Mouse (Mus musculus) olfactory bulb, adult 2 months (tissue): ENCODE results near the gene Sh3pxd2a. TPM values are rescaled to one million over a fixed set of nuclear protein-coding genes. Genes with fewer than 3 reads are reported as not detected.

Experiments
- H3K27ac ChIP-seq: fragments of 200-500 bp; 2 replicates; pipeline ENCODE4 v1.5.1; 2012; ENCODE audit warnings: low read depth, low read length; ENCODE audit not compliant: insufficient read depth
- H3K4me1 ChIP-seq: fragments of 200-500 bp; 2 replicates; pipeline ENCODE4 v1.6.1; 2012; ENCODE audit warnings: low read length; ENCODE audit not compliant: control insufficient read depth, insufficient read depth
- H3K4me3 ChIP-seq: fragments of 200-500 bp; 2 replicates; pipeline ENCODE4 v1.5.1; 2012; ENCODE audit warnings: mild to moderate bottlenecking, low read depth, low read length, moderate library complexity; ENCODE audit not compliant: insufficient read depth
- CTCF ChIP-seq: fragments of 200-500 bp; IDR thresholded peaks from 2 replicates; pipeline ENCODE4 v1.5.1; 2012; ENCODE audit warnings: low read depth, mild to moderate bottlenecking, low read length, moderate library complexity; ENCODE audit not compliant: insufficient read depth
- POLR2A ChIP-seq: fragments of 200-500 bp; IDR thresholded peaks from 2 replicates; pipeline ENCODE4 v1.6.1; 2012; ENCODE audit warnings: mild to moderate bottlenecking, low read depth, low read length, moderate library complexity; ENCODE audit not compliant: insufficient read depth
- WGBS: fragments of 180-500 bp; shearing (Covaris S2); methylation state at CpG from one replicate; pipeline ENCODE4 v1.1.7; 2018; 5-methylcytosine and 5-hydroxymethylcytosine counted together
- polyA plus RNA-seq: library from polyadenylated mRNA; stranded (reverse); fragments of >200 nt; gene quantifications from 2 replicates; pipeline ENCODE4 v1.2.4, GENCODE M21; 2012; ENCODE audit warnings: low replicate concordance; ENCODE audit not compliant: missing spikeins, insufficient read depth, insufficient read length

Sh3pxd2a gene
- polyA plus RNA-seq, 1 experiment, result not detected

DNA sequence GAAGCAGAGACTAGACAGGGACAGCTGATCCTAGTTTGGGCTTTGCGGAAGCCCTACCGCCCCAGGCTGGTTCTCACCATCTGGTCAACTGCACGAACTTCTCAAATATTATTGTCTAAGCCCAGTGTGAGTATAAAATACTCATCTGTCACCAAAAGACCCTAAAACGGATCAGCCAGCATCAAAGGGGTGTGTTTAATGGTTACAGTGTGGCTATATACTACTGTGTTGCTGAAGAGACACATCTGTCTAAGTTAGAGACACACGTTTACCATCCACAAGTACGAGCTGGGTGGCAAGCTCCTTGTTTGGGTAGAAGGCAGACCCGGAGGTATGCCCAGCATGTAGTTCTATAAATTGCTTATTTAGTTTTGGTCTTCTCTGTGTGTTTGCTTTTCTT lies 40.6 kb downstream of the Sh3pxd2a start:
- TF ChIP-seq CTCF (no peak), POLR2A (no peak)
- peaks cover 2% of the 10 kb centered on the region; the same call in 1 of the 2 replicates for H3K4me1 ChIP-seq
- 97% methylated on average over 7 of the region's 7 CpGs for WGBS
- H3K4me3 ChIP-seq, result no peak overlapping the region
- H3K27ac ChIP-seq, result no peak overlapping the region

DNA sequence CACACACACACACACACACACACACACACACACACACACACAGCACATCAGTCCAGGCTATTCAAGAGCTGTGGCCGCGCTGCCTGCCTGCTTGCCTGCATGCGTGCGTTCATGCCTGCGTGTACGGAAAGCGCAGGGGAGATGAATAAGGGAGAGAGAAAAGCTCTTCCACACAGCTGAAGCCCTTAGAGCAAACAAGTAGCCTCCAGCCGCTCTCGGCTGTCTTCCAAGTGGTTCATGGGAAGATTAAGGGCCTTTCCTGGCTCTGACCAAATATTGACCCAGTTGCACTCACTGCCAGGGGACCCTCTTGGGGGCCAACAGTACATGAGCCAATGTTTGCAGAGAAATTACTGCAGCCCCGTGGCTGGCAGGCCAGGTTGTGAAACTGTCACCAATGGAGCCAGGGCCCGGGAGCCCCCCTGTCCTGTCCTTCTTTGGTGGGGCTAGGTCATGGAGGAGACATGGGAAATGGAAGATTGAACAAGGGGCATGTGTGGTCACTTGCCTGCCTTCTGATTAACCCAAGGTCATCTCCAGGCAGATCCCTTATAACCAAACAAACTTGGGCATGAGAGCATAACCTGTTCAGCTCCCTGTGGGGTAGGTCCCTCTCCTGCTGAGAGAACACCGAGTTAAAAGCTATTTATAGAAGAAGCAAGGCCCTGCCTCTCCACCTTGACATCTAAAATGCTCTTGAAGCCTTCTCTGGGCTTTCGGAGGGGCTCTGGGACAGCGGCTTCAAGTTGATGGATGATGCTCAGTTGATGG lies 42.9 kb downstream of the Sh3pxd2a start:
- Histone ChIP-seq H3K4me1 (peaks cover 2% of the 10 kb centered on the region; the same call in 1 of the 2 replicates), H3K27ac (no peak overlapping the region), H3K4me3 (no peak overlapping the region)
- no peak for TF ChIP-seq POLR2A
- TF ChIP-seq CTCF, result no peak
- WGBS, result 64% methylated on average over 14 of the region's 14 CpGs

DNA sequence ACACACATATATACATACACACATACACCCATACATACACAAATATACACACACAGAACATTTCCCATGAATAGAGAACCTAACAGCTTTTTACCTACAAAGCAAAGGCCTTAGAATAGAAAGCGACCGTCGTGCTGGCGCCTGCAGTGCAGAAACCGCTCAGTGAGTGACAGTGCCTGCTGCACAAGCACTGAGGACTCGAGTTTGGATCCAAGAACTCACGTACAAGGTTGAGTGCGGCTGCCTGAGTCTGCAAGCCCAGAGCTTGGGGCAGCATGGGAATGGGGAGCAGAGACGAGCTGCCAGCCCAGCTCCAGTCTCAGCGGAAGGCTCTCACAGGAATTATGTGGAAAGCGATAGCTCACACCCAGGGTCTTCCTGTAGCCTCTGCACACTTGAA lies 43.7 kb downstream of the Sh3pxd2a start:
- Histone ChIP-seq H3K4me1 (peaks cover 2% of the 10 kb centered on the region; the same call in 1 of the 2 replicates), H3K27ac (no peak overlapping the region), H3K4me3 (no peak overlapping the region)
- no peak for TF ChIP-seq CTCF
- TF ChIP-seq POLR2A, result no peak
- 69% methylated on average over 11 of the region's 11 CpGs for WGBS

DNA sequence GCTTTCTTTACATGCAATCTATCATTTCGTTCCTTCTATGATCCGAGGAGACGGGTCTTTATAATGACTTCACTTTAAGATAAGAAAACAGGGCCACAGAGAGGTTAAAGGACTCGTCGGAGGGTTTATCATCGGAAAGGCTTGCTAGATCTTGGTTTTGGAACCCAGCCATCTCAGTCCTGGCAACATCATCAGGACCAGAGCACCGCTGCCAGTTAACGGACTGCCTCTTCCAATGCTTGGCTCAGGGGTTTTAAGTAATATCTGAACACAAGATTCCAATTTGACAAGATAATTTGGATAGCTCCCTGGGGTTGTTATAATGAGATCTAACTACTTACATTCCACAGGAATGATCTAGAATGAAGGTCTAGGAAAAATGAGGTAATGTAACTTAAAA lies 45.0 kb downstream of the Sh3pxd2a start:
- Histone ChIP-seq H3K27ac (no peak overlapping the region), H3K4me3 (no peak overlapping the region), H3K4me1 (peaks cover 4% of the 10 kb centered on the region; the same call in 1 of the 2 replicates)
- TF ChIP-seq CTCF (no peak), POLR2A (no peak)
- WGBS, result 64% methylated on average over 8 of the region's 8 CpGs

DNA sequence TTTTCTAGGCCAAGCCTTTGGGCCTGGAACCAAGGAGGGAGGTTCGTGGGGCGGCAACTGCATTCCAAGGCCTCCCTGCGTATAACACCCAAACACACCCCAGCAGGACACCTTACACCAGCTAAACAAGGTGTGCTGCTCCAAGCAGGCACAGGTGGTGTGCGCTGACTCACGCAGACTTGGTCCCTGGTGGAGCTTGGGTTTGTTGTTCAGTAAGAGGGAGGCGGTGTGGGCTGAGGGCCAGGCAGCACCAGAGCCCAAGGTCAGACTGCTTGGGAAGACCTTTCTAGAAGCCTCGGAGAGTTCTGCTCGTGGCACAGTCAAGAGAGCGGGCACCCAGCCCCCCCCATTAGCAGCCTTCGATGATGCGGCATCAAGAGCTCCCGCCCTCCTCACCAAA lies 48.0 kb downstream of the Sh3pxd2a start:
- 96% methylated on average over 12 of the region's 12 CpGs for WGBS
- peaks cover 4% of the 10 kb centered on the region; the same call in 1 of the 2 replicates for H3K4me1 ChIP-seq
- no peak for TF ChIP-seq POLR2A
- TF ChIP-seq CTCF, result no peak
- no peak overlapping the region for H3K27ac ChIP-seq
- no peak overlapping the region for H3K4me3 ChIP-seq

DNA sequence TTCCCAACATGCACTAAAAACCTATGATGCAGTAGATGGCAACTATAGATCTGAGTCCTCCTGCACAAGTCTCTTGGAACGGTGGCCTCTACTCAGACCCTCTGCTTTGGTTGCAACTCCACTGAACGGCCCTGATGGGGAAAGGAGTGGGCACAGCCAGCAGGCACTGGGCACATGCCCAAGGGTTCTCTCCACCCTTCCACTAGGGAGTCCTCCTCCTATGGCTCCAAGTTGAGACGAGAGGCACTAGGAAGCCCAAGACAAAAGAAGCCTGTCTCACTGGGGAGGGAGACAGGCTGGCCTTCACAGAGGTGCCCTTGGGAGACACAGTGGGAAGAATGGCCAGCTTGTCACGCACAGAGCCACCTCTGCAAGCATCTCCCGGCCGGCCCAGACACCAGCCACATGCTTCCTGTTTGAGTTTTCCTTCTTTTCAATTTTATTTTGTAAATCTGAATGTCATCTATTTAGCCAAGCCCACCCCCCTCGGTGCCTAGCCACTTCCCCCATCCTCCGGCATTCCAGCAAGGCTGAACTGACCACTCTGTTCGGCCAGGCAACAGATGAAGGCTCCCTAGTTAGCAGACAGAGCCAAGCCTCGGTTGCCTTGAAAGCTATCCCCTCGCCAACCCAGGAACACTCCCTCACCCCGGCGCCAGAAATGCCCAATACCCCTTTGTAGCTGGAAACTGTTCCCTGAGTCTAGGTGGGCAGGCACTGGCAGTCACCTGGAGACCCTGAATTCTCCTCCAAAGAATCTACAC lies 49.9 kb downstream of the Sh3pxd2a start:
- no peak overlapping the region for H3K4me3 ChIP-seq
- no peak for TF ChIP-seq CTCF
- no peak for TF ChIP-seq POLR2A
- H3K27ac ChIP-seq, result no peak overlapping the region
- 71% methylated on average over 13 of the region's 13 CpGs for WGBS
- peaks cover 4% of the 10 kb centered on the region; the same call in 1 of the 2 replicates for H3K4me1 ChIP-seq

DNA sequence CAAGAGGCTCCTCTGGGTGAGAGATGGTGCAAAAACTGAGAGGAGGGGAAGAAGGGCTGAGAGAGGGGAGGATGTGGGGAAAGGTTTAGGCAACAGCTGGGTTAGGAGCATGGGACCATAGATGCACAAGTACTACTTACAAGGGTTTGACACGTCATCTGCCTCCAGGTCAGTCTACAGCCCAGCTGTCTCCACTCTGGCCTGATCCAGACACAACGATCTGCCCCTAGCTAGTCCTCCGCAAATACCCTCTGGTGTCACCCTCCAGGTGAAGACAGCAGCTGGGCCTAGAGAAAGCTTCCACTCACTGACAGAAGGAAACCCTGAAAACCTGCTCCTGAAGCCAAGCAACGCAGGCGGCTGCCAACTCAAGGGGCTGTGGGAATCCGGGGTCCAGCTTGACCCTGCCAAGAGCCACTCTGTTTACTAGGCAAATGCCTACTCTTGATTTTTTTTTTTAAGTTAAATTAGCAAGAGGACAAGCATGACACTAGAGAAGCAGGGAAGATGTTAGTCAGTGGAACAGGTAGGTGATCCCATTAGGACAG lies 50.7 kb downstream of the Sh3pxd2a start:
- 81% methylated on average over 6 of the region's 6 CpGs for WGBS
- H3K4me1 ChIP-seq, result peaks cover 8% of the 10 kb centered on the region; the same call in 1 of the 2 replicates
- TF ChIP-seq POLR2A (no peak), CTCF (no peak)
- H3K27ac ChIP-seq, result no peak overlapping the region
- no peak overlapping the region for H3K4me3 ChIP-seq

DNA sequence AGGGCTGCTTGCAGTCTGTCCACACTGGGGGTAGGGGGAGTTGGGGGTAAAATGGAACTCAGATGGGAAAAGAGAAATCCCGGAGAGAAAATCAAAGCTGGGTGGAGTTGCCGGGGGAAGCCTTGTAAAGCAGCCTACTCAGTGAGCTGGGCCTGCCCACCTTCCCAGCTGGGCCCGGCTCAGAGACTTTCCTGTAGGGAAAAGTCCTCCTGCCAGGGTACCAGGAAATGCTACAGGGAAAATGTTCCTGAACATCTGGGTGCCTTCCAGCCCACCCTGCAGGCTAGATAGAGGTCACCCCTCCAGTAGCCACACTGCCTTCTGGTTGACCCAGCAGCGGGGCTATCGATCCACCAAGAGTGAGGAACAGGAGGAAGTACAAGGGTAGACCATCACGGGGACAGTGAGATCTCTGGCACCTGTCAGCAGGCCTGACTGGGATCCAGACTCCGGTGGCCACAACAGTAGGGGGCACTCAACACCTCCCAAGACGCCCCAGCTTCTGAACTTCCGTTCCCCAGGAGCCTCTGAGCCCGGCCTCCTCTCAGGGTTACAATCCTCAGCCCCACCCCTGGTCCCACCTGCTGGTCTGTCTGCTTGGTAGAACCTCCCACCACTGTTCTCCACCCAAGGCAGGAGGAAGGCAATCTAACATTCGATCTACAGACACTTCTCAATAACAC lies 51.5 kb downstream of the Sh3pxd2a start:
- no peak overlapping the region for H3K4me3 ChIP-seq
- no peak overlapping the region for H3K27ac ChIP-seq
- 85% methylated on average over 11 of the region's 11 CpGs for WGBS
- peaks cover 10% of the 10 kb centered on the region; the same call in 1 of the 2 replicates for H3K4me1 ChIP-seq
- TF ChIP-seq CTCF (no peak), POLR2A (no peak)
